Mouse (Mus musculus) A20 (cell line): ENCODE measurements around the gene Pus3.

ENCODE experiments used
- DNase-seq: peaks from one replicate; pipeline ENCODE4 v3.0.0-alpha.2; 2011; ENCODE audit warnings: low read depth, low spot score

The Pus3 gene

GRCm38 (mm10) chr9:35558257-35559008, at the start of gene Pus3, which contains the start of gene Ddx25:
Gene Pus3, plus strand, starts transcription at chr9:35558595.
Gene Ddx25, minus strand, starts transcription at chr9:35558528.
- DNase-seq: peak; percentile 83

GRCm38 (mm10) chr9:35513900-35514299, 44.5 kb upstream of the Pus3 start:
- DNase-seq: no peak

- DNase-seq: no peak
Observed at GRCm38 (mm10) chr9:35516182-35516581, 42.2 kb upstream of the Pus3 start.

DNA sequence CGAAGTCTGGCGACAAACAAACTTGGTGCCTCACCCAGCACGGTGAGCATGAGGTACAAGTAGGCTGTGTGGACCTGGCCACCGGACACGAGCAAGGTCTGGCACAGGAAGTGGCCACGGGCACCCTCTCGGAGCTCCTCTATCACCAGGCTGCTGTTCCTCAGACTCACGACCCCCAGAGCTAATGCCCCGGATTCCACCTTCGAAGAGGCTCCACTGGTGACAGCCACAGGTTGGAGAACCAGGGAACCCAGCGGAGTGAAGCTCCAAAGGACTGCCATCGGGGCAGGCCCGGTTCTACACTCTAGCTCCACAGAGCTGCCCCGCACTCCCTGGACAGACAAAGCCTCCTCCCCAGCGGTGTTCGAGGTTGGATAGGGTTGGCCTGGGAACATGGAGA, 41.7 kb upstream of the Pus3 start:
- no peak for DNase-seq

DNA sequence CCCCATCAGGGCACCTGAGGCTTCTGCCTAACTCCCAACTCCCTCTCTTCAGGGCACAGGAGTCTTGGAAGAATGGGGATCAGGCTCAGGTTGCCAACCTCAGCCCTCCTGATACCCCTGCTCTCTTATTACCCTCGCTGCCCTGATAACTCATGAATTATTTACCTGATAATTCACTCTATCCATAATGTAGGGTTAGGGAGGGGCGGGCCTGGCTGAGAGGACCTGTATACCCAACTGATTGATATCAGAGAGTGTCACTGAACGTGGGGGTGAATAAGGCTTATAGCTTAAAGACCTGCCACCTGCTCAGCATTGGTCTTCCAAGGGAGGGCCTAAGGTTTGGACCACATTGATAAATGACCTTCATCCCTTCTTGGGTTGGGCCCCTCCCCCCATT, 40.2 kb upstream of the Pus3 start, which contains the start of gene Gm1113:
TSS of gene Gm1113 (minus strand) at position 101 of the 400 bp plus-strand sequence.
- DNase-seq: no peak

GRCm38 (mm10) chr9:35520631-35521348, 37.6 kb upstream of the Pus3 start:
- no peak for DNase-seq

GRCm38 (mm10) chr9:35522241-35522640, 36.2 kb upstream of the Pus3 start:
- no peak for DNase-seq

- DNase-seq: no peak
Observed at GRCm38 (mm10) chr9:35522821-35523515, 35.4 kb upstream of the Pus3 start.

GRCm38 (mm10) chr9:35523541-35523940, 34.9 kb upstream of the Pus3 start:
- no peak for DNase-seq

DNA sequence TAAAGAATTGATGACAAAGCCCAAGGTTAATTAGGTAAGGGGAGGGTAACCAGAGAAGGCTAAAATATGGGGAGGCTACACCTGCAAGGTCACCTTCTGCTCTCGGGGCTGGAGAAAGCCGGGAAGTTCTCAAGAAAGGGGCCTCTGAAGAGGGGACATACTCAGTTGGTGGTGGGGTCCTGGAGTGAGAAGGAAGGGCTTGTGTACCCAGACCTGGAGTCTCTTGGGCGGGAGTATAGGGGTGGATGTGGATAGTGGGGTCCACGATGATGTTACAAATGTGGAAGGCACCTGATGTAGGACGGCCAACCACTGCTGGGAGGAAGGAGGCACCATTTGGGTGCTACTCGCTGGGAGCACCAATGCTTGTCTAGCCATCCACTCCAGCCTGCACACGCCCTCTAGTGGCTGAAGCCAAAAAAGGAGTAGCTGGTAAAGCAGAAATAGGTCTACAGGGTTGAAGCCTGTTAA, 34.4 kb upstream of the Pus3 start:
- DNase-seq: peak; percentile 64

DNA sequence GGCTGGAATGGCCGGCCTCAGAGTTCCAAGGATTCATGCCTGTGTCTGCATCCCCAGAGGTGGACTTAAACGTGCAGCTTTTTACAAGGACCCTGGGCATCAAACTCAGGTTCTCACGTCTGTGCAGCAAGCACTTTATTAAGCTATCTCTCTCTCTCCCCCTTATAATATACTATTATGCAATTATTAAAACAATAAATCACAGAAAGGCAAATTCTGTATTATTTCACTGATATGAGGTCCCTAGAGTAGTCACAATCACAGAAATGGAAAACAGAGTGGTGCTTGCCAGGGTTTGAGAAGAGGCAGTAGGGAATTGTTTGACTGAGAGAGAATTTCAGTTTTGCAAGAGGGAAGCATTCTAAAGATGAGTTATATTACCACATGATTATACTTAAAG, 29.3 kb upstream of the Pus3 start:
- DNase-seq: no peak

GRCm38 (mm10) chr9:35529796-35530195, 28.6 kb upstream of the Pus3 start:
- DNase-seq: no peak

DNA sequence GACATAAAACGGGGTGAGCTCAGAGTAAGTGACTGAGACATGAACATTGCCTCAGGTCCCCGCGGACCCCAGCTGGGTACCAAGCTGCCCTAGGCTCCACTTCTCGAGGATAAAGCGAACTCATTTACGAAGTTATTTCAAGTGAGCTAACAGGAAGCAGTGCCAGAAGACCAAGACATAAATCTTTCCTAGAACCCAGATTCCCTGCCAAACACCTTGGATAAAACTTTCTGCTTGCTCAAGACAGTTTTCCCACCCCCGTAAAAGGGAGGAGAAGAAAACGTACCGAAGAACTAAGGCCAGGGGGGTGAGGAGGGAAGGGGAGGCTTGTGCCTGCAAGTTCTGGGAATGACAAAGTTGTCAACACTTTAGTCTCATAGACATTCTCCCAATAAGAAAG, 25.1 kb upstream of the Pus3 start:
- no peak for DNase-seq

GRCm38 (mm10) chr9:35535110-35535509, 23.3 kb upstream of the Pus3 start:
- DNase-seq: peak; percentile 64

DNA sequence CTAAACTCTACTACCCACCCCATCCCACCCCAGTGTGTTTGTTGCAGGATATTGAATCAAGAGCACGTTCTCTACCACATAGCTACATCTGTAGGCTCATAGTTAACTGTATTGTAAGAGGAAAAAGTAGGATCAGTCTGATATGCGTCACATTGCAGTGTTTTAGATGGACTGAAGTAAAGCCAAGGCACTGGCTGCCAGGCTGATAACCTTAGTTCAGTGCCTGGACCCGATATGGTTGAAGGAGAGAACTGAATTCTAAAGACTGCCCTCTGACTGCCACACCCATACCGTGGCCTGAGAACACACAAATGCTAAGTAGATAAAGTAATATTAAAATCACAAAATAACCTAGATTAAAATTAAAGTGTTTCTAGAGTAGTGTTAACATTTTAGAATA, 22.5 kb upstream of the Pus3 start:
- no peak for DNase-seq

- DNase-seq: no peak
Observed at GRCm38 (mm10) chr9:35539001-35539750, 19.2 kb upstream of the Pus3 start.

GRCm38 (mm10) chr9:35541024-35541423, 17.4 kb upstream of the Pus3 start:
- DNase-seq: no peak

- DNase-seq: peak; percentile 82
Observed at GRCm38 (mm10) chr9:35541488-35541887, 16.9 kb upstream of the Pus3 start.

DNA sequence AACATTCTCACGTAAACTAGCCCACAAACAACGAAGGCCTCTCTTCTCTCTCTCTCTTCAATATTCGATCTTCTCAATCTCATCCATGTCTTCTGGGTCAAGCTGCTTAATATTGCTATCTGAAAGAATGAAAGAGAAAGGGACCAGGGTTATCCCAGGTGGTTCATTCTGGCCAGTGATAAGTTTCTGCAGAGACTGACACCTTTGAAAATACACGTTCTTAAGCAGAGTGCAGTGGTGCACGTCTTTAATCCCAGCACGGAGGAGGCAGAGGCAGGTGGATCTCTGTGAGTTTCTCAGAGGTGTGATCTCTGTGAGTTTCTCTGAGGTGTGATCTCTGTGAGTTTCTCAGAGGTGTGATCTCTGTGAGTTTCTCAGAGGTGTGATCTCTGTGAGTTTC, 16.5 kb upstream of the Pus3 start:
- DNase-seq: no peak

DNA sequence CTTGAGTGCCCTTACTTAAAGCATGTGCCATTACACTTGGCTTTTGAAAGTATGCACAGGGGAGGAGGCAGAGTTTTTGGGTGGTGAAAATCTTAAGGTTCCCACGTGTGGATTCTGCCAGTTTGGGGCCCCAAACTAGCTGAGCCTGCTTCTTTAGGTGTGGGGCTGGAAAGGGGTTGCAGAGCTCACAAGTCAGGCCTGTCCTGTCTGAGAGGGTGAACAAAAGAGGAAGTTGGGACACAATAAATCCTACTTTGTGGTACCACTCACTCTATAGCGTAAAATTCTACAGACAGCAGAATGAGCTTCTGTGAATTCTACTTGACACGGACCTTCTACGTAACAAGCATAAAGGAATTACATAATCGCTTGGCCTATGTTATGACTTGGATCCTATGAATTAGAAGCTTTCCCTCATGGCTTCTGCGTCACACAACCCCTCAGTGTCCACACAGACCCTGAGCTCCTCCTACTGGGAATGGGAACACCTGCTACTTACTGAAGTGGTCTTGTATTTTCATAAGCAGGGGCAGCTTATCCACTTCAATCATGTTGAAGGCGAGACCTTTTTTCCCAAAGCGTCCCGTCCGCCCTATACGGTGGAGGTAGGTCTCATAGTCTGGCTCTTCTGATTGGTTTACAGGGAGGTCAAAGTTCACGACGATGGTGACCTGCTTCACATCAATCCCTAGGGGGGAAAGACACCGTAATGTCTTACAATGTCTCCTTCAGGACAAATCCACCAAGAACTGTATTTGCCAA, 15.1 kb upstream of the Pus3 start:
- no peak for DNase-seq

DNA sequence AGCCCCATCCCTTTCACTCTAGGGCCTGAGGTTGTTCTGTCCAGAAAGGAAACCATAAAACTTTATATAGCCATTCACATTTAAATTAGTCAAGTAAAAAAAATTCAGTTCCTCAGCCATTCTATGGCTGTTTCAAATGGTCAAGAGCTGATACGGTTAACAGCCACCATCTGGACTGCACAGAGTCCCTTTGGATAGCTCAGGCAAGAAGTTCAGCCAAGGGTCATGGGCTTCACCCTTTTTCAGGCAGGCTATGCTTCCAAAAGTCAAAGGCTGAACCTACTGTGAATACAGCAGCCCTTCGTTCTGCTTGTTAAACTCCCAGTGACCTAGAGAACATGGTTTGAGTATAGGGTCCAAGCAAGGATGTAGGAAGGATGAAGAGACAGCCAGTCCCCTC, 13.7 kb upstream of the Pus3 start:
- DNase-seq: no peak
